Mouse (Mus musculus): ENCODE measurements at regions not wholly inside any gene's neighbourhood (a gene's known extent, or its start where the extent isn't known, plus 50 kb on each side); places are given as distances from the start of the nearest gene placed in this dataset.
A peak's percentile ranks its signal among the peaks of the same experiment; 100 is the strongest.

DNA sequence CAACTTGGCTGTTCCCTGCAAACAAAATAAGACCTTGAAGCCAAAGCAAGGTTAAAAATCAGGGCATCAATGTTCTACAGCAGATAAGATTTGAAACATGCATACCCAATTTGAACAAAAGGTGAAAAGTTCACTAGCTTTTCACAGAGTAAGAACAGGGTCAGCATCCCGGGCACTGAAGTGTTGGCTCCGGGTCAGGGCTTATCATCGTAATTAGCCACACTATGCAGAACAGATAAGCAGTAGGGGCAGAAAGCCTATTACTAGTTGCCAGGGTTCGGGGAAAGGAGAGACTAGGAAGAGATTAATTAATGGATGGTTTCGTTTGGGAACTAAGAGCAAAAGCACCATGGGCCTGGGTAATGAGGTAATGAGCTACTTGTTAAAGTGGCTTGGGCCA lies 131.7 kb upstream of the Gpc5 start:
- no peak for DNase-seq (ENCODE audit: low read depth, low spot score)
- 40% methylated on average over 5 of the region's 5 CpGs for WGBS

GRCm38 (mm10) chr14:114965941-114966340 lies 126.1 kb upstream of the Gpc5 start:
- WGBS: 60% methylated on average over 3 of the region's 3 CpGs
- no peak for DNase-seq (ENCODE audit: low read depth, low spot score)

- WGBS: 80% methylated on average over 3 of the region's 3 CpGs
- DNase-seq (ENCODE audit: low read depth, low spot score): no peak
These were observed 123.0 kb upstream of the Gpc5 start for GRCm38 (mm10) chr14:114969020-114969419.

- 65% methylated on average over 3 of the region's 3 CpGs for WGBS
- no peak for DNase-seq (ENCODE audit: low read depth, low spot score)
These were observed 110.9 kb upstream of the Gpc5 start for GRCm38 (mm10) chr14:114981120-114981519.

- DNase-seq (ENCODE audit: low read depth, low spot score): no peak
- 82% methylated on average over 2 of the region's 2 CpGs for WGBS
These were observed 88.8 kb upstream of the Gpc5 start for GRCm38 (mm10) chr14:115003223-115003622.

GRCm38 (mm10) chr14:115004733-115005405 lies 87.1 kb upstream of the Gpc5 start:
- 10% methylated on average over 6 of the region's 6 CpGs for WGBS
- DNase-seq (ENCODE audit: low read depth, low spot score): peak; percentile 63

- 77% methylated on average over 3 of the region's 3 CpGs for WGBS
- DNase-seq (ENCODE audit: low read depth, low spot score): no peak
These were observed 81.1 kb upstream of the Gpc5 start for GRCm38 (mm10) chr14:115010877-115011276.

GRCm38 (mm10) chr14:115015299-115015698 lies 76.7 kb upstream of the Gpc5 start:
- 34% methylated on average over 5 of the region's 5 CpGs for WGBS
- no peak for DNase-seq (ENCODE audit: low read depth, low spot score)

GRCm38 (mm10) chr14:115017410-115018153 lies 74.4 kb upstream of the Gpc5 start:
- 5% methylated on average over 22 of the region's 22 CpGs for WGBS
- no peak for DNase-seq (ENCODE audit: low read depth, low spot score)

DNA sequence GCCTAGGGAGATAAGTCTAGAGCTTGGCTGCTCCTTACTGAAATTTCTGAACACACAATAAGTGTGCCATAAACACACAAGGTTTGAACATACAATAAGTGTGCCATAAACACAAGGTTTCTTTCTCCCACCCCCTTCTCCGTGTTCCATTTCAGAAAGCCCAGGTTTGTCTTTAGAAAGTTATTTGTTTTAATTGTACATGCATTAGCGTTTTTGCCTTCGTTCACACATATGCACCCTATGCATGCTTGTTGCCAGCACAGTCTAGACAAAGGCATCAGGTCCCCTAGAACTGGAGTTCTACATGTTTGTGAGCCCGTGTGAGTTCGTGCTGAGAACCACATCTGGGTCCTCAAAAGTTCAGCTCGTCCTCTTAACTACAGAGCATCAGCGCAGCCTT lies 64.0 kb upstream of the Gpc5 start:
- WGBS: 81% methylated on average over 7 of the region's 7 CpGs
- no peak for DNase-seq (ENCODE audit: low read depth, low spot score)

DNA sequence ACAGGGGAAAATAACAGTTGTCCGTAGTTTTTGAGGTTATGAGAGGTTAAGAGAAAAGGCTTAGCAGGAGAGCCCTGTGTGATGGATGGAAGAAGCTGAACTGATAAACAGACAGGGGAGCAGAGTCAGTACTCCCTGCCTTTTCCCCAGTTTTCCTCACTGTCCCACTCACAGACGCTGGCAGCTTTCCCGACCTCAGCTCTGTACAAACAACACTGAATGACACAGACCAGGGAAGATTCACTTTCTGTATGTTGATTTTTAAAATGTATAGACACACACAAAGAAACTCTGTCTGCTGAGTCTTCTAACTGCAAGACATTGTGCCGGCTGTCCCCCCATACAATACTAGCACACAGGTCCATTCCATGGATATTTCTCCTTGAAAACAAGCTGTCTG lies 60.3 kb upstream of the Gpc5 start:
- no peak for DNase-seq (ENCODE audit: low read depth, low spot score)
- 42% methylated on average over 4 of the region's 4 CpGs for WGBS

DNA sequence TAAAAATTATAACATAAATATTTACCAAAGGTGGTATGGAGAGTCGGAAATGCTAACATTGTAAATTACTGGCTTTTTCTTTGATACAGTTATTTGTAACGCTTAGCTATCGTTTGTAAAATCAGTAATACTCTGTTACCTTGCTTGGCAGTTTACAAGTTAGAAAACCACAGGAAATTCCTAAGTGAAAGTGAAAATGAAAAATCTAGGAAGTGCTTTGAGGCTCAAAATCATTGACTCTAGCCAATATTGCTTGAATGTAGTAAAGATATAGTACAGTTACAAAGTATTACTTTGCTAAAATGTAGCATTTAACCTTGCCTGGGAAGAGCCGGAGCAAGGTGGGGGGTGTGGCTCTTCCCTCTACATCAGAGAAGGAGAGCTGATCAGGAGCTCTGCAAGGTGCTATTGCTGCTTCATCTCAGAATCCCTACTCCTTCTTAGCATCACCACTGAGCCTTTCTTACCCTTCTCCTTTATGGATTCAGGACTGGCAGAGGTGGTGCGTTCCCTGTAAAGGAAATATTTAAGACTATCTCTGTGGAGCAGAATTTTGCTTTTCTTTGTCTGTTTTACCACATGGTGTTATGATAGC lies 58.5 kb upstream of the Gpc5 start:
- DNase-seq (ENCODE audit: low read depth, low spot score): no peak
- WGBS: 61% methylated on average over 5 of the region's 5 CpGs

GRCm38 (mm10) chr14:115034718-115035437 lies 57.1 kb upstream of the Gpc5 start:
- DNase-seq (ENCODE audit: low read depth, low spot score): no peak
- 75% methylated on average over 10 of the region's 10 CpGs for WGBS

- 49% methylated on average over 5 of the region's 5 CpGs for WGBS
- DNase-seq (ENCODE audit: low read depth, low spot score): no peak
These were observed 54.8 kb upstream of the Gpc5 start for GRCm38 (mm10) chr14:115037086-115037793.

DNA sequence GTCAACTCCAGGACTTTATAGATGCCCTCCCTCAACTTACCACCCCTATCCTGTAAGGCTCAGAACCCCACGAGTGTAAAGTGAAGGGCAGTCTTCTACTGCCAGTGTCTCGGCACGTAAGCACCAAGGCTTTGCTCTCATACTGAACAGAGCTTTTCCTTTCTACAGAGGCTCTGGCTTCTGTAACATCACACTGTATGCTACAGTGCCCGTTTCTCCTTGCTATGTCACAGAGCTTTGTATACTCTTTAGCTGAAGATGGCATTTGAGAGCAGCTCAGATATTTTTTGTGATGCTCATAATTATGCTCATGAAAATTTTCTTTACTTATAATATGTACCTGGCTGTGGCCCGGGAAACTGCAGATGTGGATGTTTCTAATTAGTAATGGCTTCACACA lies 53.2 kb upstream of the Gpc5 start:
- WGBS: 81% methylated on average over 5 of the region's 5 CpGs
- DNase-seq (ENCODE audit: low read depth, low spot score): no peak

DNA sequence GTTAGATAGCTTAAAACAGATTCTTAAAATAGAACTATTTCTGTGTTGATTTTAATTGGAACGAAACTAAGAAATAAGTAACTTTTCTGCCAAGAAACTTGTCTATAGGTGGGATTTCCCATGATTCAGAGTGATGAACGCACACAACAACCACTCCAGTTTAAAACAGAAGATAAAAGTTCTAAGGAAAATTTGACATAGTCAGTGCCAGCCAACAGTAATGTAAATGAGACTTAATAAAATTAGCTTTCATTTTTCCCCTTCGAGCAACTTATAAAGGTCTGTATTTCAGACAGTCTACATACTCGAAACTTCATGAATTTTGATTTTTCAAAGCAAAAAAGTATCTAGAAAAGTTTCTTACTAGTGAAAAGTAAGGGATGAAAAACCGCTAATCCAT lies 52.5 kb upstream of the Gpc5 start:
- WGBS: 62% methylated on average over 5 of the region's 5 CpGs
- DNase-seq (ENCODE audit: low read depth, low spot score): no peak

GRCm38 (mm10) chr14:115040091-115040571 lies 51.9 kb upstream of the Gpc5 start:
- DNase-seq (ENCODE audit: low read depth, low spot score): no peak
- WGBS: 1% methylated on average over 30 of the region's 30 CpGs

DNA sequence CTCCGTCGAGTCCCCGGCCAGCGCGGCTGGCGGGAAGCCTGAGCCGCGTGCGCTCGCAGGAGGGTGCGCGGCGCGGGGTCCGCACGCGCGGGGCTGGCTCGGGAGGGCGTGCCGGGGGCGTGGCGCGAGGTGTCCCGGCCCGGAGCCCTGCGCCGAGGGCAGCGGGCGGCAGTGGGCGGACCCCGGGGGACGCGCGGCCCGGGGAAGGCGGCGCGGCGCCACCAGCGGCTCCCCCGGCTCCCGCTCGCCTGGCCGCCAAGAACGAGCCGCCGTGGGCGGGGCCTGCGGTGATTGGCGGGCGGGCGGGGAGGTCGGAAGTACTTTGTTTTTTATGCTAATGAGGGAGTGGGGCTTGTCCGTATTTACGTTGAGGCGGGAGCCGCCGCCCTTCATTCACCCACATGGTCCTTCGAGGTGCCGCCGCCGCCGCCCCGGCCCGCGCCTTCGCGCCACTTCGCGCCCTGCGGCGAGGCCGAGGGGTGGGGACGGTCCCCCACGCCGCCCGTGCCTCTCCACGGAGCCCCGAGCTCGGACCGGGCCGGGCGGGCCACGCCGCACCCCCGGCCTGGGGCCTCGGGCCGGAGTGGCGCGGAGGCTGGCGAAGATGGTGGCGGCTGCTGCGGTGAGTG lies 51.3 kb upstream of the Gpc5 start:
- under 1% methylated on average over 93 of the region's 94 CpGs for WGBS

GRCm38 (mm10) chr14:115041336-115042054 lies 50.5 kb upstream of the Gpc5 start:
- 2% methylated on average over 82 of the region's 126 CpGs for WGBS
- DNase-seq (ENCODE audit: low read depth, low spot score): no peak

More for the DNA sequence above, 51.3 kb upstream of the Gpc5 start:
- DNase-seq (ENCODE audit: low read depth, low spot score): peak; percentile 60
